Mouse (Mus musculus) liver, embryonic 14 days (tissue): ENCODE results near the gene Tgoln1. TPM values are rescaled to one million over a fixed set of nuclear protein-coding genes. Genes with fewer than 3 reads are reported as not detected.

ENCODE experiments used
- polyA plus RNA-seq: library from polyadenylated mRNA; depleted of rRNA; stranded (reverse); fragments of >200 nt; gene quantifications from 2 replicates; pipeline ENCODE4 v1.2.3, GENCODE M21; 2012; rRNA removed

Gene Tgoln1
- polyA plus RNA-seq: 8.0 and 9.3 TPM in 2 replicates

DNA sequence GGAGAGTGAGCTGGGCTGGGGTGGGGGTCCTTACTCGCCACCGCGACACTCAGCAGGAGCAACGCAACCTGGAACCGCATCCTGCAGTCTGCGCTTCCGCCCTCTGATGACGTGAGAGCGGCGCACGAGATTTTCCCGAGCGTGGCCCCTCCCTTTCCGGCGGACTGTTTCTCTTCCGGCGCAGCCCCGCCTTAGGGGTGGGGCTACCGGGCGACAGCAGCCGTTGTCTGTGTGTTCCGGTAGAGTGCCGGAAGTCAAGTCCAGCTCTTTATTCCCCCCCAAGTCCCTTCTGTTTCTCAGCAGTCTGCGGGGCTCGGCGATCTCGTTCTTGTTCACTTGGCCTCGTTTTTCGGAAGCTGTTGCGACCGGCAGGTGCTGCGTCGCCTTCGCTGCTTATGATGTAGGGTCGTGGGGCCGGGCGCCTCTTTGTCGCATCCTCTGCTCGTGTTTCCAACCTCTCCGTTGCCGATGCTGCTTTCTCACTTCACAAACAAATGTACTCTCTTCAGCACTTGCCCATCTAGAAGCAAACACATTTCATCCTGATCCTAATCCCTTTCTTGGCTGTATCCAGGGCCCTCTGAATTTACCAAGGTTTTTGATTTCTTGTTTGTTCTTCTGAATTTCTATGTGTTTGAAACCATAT is at the start of gene Tgoln1:
TSS of gene Tgoln1 (minus strand) at position 358 of the 646 bp plus-strand sequence.

DNA sequence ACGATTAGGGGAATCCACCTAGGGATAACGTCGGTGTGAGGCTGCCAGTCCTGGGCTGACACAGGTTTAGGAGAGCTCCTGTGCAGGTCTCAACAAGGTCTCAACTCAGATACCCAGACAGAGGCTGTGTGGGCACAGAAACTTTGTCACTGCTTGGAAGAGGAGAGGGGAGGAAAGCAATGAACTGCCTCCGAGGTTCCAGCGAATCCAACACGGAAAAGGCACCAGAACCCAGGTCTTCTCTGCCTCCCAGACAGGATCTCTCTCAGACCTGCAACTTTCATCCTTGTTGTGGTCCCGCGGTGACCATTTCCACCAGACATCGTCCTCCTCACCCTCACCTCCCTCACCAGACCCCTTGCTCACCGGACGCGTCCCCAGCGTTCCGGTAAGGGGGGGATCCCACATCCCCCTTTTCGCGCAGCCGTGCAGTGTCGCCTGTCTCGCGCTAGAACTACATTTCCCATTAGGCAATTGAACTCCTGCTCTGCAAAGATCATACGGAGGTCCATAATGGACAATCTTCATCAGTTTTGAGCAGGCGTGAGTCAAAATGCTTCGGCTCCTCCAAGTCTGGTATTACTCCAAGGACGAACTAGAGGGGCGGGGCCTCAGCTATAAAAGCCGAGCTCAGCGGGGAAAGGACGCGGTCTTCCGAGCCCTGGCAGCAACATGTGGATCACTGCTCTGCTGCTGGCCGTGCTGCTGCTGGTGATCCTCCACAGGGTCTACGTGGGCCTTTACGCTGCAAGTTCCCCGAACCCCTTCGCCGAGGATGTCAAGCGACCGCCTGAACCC is 18.6 kb downstream of the Tgoln1 start, which contains the start of the genes Elmod3 and Retsat:
TSS of gene Elmod3 (minus strand) at position 458 of the 798 bp plus-strand sequence.
TSS of gene Retsat (plus strand) at position 520 of the 798 bp plus-strand sequence.

Other genes with a start within 250 kb of the Tgoln1 start
- gene Vamp5, start 236.5 kb downstream of the Tgoln1 start, polyA plus RNA-seq: 74.5 and 75.0 TPM in 2 replicates
- 201 and 203 TPM in 2 replicates for gene Vamp8, start 226.3 kb downstream of the Tgoln1 start, polyA plus RNA-seq
- gene Ggcx, start 202.7 kb downstream of the Tgoln1 start, polyA plus RNA-seq: 10.5 and 13.9 TPM in 2 replicates
- gene Mat2a, start 177.4 kb downstream of the Tgoln1 start, polyA plus RNA-seq: 105 and 115 TPM in 2 replicates
- gene Sh2d6, start 95.3 kb downstream of the Tgoln1 start, polyA plus RNA-seq: not detected in 2 replicates
- 5.7 and 7.2 TPM in 2 replicates for gene Capg, start 72.6 kb downstream of the Tgoln1 start, polyA plus RNA-seq
- gene Elmod3, start 18.6 kb downstream of the Tgoln1 start, polyA plus RNA-seq: 2.8 and 3.1 TPM in 2 replicates
- gene Retsat, start 18.5 kb downstream of the Tgoln1 start, polyA plus RNA-seq: 5.2 and 5.7 TPM in 2 replicates
- gene Tcf7l1, start 172.3 kb upstream of the Tgoln1 start, polyA plus RNA-seq: 2.5 and 2.8 TPM in 2 replicates